Mouse (Mus musculus) urinary bladder, postnatal 25 days (tissue): ENCODE measurements at regions not wholly inside any gene's neighbourhood (a gene's known extent, or its start where the extent isn't known, plus 50 kb on each side); places are given as distances from the start of the nearest gene placed in this dataset.

Experiments
- DNase-seq: peaks from one replicate; pipeline ENCODE4 v3.0.0; 2022; ENCODE audit warnings: low spot score

DNA sequence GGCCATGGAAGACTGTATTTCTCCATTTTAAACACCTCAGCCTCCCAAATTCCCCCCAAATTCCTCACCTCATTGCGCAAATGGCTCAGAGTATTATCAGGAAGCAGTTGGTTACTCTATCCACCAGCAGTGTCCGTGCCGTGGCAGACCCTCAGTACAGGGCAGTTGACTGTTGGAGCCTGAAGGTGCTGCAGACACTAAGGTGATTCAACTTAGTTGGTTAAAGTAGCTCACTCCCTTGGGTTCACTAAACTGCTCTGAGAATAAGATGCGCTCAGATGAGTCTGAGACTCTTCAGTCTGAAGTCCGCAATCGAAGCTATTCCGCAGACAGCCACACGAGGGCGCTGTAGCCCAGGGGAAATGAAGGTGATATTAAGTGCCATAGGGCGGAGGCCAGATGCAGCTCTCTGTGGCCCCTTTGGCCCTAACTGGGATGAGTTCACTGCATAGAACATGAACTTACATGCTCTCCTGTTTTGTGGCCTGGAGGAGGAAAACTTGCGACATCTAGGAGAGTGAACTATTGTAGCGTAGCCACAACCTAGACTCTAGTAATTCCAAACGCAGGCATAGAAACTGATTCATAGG, 62.9 kb downstream of the Amer3 start:
- peak; percentile 77 for DNase-seq

GRCm38 (mm10) chr1:34653963-34654644, 74.6 kb downstream of the Amer3 start:
- DNase-seq, result no peak

DNA sequence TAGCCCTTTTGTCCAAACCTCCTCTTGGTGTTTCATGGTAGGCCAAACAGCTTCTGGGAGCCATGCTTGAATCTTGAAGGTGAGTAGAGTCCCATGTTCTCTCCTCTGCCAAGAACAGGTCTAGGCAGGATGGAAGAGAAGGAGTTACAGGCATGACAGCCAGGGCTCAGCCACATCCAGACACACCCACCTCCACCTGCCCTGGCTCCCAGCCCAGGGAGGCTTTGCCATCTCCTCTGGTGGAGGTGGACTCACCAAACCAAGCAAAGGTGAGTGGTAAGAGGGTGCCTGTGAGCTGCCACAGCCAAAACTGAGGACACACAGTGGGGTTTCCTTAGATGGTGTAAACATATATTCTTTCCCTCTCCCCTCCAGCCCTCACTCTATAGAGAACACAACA, 78.0 kb downstream of the Amer3 start:
- DNase-seq, result no peak

- DNase-seq, result no peak
Measured at GRCm38 (mm10) chr1:34663875-34664547, 84.6 kb downstream of the Amer3 start.

DNA sequence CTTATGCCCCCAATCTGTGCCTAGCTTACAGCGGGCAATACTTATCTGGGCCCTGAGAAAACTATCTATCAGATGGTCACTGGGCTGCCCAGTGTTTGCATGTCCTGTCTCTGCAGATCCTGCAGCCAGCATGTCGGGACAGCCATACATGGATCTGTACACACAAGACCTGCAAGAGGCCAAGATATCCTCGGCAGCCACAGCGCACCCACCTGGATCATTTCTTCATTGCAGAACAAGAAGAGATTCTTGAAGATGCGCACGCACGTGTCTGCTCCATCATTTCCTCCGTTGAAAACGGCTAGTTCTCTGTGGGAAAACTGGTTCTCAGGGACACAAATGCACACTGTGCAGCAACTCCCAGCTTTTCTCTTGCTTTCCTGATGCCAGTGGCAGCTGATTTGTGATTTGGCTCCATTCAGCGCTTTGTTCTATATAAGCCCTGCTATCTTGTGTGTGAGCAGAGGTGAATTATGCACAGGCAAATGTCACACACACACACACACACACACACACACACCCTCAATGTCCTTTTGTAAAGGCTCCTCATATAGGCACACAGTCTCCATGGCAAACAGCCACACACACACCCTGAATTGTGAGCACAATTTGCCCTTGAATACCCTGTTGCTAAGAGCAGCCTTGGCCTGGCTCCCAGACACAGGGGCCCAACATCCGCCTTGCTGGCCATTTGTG, 85.5 kb downstream of the Amer3 start:
- DNase-seq, result no peak

DNA sequence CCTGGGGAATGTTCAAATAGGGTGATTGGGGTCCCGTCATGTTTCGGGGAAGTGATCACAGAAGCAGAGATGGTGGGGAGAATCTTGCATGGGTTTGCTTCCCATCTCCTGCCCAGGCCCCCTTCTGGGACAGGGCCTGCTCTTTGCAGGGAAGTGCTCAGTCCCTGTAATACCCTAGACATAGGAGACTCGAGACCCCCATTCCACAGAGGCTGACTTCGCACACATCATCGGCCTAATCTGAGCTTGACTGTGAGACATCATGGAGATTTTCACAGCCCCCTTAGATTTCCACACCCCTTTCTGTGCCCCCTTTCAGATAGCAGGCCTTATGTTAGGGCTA, 86.0 kb downstream of the Amer3 start:
- DNase-seq, result no peak

- DNase-seq, result no peak
Measured at GRCm38 (mm10) chr1:34666226-34666662, 86.8 kb downstream of the Amer3 start.

DNA sequence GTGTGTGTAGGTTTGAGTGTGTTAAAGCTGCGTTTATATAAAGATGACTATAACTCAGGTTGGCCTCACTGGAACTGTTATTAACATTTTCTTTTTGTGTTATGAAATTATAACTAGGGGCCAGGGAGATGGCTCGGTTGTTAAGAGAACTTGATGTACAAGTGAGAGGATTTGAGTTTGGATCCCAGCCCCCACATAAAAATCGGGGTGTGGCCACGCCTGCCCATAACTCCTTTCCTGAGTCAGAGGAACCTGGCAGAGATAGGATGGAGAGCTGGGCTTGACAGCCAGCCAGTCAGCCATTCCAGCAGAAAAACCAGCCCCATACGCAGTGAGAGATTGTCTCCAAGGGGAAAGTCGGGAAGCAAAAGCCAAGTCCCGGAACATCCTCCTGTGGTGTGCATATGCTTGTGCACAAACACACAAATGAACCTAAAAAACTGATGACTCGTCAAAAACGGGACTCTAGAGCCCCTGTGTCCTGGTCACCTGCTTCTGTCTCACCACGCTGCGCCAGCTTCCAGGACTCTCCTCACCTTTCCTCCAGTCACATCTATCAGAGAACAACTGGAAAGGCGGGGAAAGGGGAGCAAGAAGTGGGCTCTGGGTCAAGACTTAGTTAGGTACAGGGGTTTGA, 97.8 kb downstream of the Amer3 start:
- no peak for DNase-seq

DNA sequence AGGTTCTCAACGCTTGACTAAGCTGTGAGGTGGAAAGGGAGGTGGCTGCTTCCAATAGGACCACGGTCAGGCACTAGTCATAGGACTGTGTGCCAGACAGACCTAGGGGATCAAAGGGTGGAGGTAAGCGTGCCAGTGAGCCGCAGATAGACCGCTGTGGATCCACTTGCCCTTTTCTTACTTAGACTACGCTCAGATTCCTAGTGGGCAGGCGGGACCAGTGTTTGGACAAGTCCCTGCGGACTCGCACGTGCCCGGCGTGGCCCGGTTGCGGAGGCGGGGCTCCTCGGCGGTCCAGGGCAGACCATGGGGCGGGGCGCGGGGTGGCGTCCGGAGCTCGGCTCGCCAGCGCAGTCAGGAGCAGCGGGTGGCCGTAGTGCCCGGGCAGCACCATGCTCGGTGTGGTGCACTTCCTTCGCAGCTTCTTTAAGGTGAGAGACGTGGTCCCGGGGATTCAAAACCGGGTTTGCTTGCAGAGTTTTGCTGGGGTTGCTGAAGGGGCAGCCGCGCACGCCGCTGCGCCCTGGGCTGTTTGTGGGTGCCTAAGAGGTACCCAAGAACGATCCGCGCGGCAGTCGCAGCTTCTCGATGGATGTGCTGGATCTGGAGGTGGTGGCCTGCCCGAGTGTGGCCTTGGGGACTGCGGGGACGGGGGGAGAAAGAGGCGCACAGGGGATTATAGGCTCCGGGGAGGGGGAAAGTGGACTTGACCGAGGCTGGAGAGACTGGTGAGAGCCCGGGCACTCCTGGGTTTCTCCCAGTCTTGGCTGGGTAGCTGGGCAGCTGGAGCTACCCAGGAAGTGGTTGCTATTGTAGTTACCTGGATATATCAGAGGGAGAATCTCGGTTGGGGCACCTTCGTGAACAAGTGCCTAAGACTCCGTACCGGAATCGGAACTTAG, 98.6 kb downstream of the Amer3 start:
- DNase-seq, result peak; percentile 77

DNA sequence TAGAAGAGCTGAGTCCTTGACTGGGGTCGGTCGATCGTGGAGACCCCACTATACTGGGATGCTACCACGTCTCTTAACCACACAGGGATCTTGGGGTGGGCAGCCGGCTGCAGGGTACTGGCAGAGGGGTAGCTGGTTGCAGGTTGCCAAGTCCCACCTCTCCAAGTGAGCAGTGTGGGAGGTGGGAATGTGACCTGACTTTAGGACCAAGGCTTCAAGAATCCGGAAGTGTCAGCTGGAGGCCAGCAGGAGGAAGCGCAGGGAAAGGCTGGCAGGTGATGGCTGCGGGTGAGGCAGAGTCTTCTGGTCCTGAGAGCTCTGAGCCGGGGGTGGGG, 99.2 kb downstream of the Amer3 start:
- no peak for DNase-seq

DNA sequence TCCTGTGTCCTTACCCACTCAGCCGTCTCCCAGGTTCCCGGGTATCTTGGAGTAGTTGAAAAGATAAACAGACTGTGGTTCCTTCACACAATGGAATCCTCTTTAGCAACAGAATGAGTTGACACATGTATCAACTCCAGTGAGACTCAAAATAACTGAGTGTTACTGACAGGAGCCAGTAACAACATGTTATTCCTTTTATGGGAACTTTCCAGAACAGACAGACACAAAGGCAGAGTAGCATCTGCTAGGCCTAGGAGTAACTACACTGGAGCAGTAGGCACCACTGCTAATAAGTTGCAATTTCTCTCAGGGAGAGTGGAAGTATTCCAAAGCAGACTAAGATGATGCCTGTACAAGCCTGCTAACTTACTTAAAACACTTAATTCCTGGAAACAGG, 107.1 kb downstream of the Amer3 start:
- DNase-seq, result no peak

- DNase-seq, result no peak
Measured at GRCm38 (mm10) chr1:34696533-34696932, 117.1 kb downstream of the Amer3 start.

DNA sequence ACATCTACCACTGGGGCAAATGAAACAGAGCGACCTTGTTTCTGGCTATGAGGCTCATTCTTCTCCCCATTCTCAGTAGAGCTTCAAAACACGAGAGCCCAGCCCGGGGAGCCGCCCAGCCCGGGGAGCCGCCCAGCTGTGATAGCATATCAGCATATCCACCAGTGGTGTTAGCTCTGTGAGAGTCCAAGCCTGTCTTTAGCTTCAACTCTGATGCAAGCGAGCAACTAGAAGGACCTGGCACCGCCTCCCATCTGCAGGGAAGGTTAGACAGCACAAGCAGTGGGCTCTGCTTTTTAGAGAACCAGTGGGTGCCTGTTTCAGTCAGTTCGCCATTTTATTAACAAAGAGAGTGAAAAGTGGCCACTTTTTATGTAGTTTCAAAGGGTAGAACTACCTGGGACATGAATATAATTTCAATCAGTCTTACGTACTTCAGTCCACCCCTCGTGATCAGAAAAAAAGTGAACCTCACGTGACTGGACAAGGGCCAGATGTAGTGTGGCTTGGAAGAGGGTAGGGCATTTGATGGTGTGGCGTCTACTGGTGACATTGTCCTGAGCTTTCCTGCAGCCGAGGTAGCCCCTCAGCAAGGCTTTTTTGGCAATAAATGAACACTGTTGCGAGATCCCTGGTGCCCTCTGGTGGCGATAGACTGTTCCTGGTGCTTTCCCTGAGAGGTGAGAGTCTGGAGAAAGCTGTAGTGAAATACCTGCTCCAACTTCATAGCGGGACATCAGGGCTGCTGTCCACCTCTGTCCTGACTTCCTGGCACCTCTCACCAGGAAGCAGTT, 121.0 kb downstream of the Amer3 start:
- peak; percentile 35 for DNase-seq

DNA sequence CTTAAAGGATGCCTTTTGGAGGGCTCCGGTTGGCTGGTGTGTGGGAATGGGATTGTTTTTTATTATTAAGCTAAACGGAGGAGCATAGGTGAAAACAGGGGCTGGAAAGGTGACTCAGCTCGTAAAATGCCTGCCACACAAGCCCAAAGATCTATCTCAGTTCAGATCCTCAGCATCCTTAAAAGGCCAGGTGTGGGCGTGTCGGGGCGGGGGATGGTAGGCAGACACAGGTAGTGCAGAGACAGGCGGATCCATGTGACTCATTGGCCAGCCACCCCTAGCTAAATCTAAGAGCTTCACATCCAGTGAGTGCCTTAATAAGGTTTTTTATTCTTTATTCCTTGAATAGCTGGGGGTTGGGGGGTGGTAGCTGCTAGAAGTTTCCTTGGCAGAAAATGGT, 122.0 kb downstream of the Amer3 start:
- peak; percentile 52 for DNase-seq

GRCm38 (mm10) chr1:34709089-34709488, 129.6 kb downstream of the Amer3 start:
- DNase-seq, result no peak

DNA sequence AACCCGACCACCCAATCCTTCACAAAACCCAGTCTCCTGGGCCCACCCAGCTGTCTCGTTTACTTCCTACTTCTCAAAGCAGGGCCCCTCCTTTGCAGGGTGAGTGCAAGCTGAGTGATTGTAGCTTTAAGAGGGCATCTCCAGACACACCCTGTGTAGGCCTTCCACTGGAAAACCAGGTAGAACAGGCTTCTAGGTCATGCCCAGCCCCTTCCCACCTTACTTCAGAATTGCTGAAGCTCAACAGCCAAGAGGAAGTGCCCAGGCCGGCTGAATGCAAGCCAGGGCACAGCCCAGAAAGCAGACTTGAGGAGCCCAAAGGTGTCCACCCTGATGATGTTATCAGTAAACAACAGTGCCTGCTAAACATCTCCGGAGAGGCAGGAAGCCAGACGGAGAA, 120.2 kb downstream of the Fam168b start:
- DNase-seq, result peak; percentile 38

DNA sequence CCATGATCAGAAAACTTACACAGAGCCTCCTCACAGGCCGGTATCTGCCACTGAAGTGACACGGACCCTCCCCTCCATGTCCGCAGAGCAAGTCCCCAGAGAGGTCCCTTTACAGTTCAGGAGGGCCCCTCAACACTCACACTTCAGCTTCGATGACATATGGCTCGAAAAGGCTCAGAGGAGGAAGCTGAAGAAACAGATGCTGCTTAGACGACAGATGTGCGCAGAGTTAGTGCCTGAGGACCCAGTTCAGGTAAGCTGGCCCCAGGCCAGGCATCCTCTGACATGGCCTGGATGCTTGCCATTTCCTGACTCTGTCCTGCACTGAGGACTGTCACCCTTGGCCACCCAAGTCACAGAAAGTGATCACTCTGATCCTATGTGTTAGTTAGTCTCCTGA, 110.7 kb downstream of the Fam168b start:
- no peak for DNase-seq

DNA sequence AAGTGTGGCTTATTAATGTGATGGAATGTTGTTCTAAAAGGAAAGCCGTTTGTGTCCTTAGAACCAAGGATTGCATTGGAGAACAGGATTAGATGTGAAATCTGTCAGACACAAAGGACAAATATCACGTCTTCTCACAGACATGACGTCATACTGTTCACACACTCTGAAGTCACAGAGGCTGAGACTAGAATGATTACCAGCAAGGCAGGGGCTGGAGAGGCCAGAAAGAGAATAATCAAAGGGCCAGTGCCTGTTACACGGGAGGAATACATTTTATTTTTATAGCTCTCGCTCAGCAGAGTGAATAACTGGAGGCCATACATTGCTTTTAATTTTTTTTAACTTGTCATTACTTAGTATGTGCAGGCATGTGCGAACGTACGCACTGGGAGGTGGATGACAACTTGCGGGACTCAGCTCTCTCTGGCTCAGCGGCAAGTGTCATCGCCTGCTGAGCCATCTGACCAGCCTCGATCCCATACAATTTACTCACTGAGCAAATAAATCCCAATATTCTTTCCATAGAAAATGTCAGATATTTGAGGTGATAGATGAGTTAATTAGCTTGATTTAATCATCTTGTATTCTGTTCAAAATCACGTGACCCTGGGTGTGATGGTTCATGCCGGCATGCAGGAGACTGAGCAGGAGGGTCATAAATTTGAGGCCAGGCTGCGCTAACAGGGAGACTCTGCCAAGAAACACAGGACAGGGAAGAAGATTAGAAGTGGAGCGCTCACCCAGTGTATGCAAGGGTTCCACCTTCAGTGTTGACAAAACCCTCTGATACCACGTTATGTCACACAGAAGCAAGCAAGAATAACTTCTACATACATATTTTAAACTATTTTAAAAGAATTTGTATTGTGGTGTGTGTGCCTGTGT, 109.6 kb downstream of the Fam168b start:
- DNase-seq, result no peak

GRCm38 (mm10) chr1:34738386-34739067, 104.3 kb downstream of the Fam168b start:
- DNase-seq, result no peak
